Mouse (Mus musculus): ENCODE measurements around the gene Hras. TPM values are rescaled to one million over a fixed set of nuclear protein-coding genes. Genes with fewer than 3 reads are reported as not detected.

Gene Hras
- polyA plus RNA-seq, 1 experiment from 2014 or later: 182 TPM

GRCm38 (mm10) chr7:141141326-141141725 lies 52.5 kb downstream of the Hras start:
- no peak for ATAC-seq (ENCODE audit: low FRiP score, low read depth)
- H3K4me2 ChIP-seq: no peak overlapping the region
- H3K4me3 ChIP-seq: no peak overlapping the region
- H3K36me3 ChIP-seq: peaks cover 27% of the 10 kb centered on the region
- WGBS: 92% methylated on average over 4 of the region's 4 CpGs
- H3K4me1 ChIP-seq (replicated peaks): no peaks in the 10 kb centered on the region
- no peaks in the 10 kb centered on the region for H3K27me3 ChIP-seq
- H3K9ac ChIP-seq: no peak overlapping the region
- H3K9me3 ChIP-seq: no peaks in the 10 kb centered on the region
- H3K27ac ChIP-seq (replicated peaks): no peak overlapping the region

MicroRNAs encoded within 50 kb of the gene (microRNA counts, 519-probe panel; counts per million panel counts)
- microRNA mmu-miR-210: 3,082 counts per million, percentile 60 among the panel's probes with 10 or more counts

Small RNAs within 50 kb of the gene (microRNA-seq; reads per million reads assigned to microRNA genes)
- 265 reads per million, percentile 64 among the genes with 10 or more reads in this experiment for gene Mir210

Other genes starting within 250 kb of the Hras start
- 0.75 and 0.82 TPM in 2 replicates for gene Ifitm5, start 243.7 kb downstream of the Hras start, polyA plus RNA-seq (2015; fragmentation: Nextera tagmentation; extraction: Ambion mirVana)
- gene Gm45717, start 238.1 kb downstream of the Hras start, polyA plus RNA-seq (2015; fragmentation: Nextera tagmentation; extraction: Ambion mirVana): not detected in 2 replicates
- gene Ifitm2, start 238.0 kb downstream of the Hras start, polyA plus RNA-seq (2015; fragmentation: Nextera tagmentation; extraction: Ambion mirVana): 190 and 193 TPM in 2 replicates
- 16.6 and 19.9 TPM in 2 replicates for gene Ifitm1, start 226.8 kb downstream of the Hras start, polyA plus RNA-seq (2015; fragmentation: Nextera tagmentation; extraction: Ambion mirVana)
- gene Ifitm3, start 183.2 kb downstream of the Hras start, polyA plus RNA-seq (2015; fragmentation: Nextera tagmentation; extraction: Ambion mirVana): 36.8 and 54.6 TPM in 2 replicates
- gene Ifitm6, start 176.1 kb downstream of the Hras start, polyA plus RNA-seq (2015; fragmentation: Nextera tagmentation; extraction: Ambion mirVana): 0.79 and 1.7 TPM in 2 replicates
- not detected in 2 replicates for gene Gm17387, start 164.9 kb downstream of the Hras start, polyA plus RNA-seq (2015; fragmentation: Nextera tagmentation; extraction: Ambion mirVana)
- gene B4galnt4, start 132.9 kb downstream of the Hras start, polyA plus RNA-seq (2015; fragmentation: Nextera tagmentation; extraction: Ambion mirVana): 45.6 and 57.3 TPM in 2 replicates
- 0.25 and 0.29 TPM in 2 replicates for gene Pkp3, start 115.8 kb downstream of the Hras start, polyA plus RNA-seq (2015; fragmentation: Nextera tagmentation; extraction: Ambion mirVana)
- 3.2 and 3.3 TPM in 2 replicates for gene Sigirr, start 93.4 kb downstream of the Hras start, polyA plus RNA-seq (2015; fragmentation: Nextera tagmentation; extraction: Ambion mirVana)
- 0.41 and 0.47 TPM in 2 replicates for gene Ano9, start 76.2 kb downstream of the Hras start, polyA plus RNA-seq (2015; fragmentation: Nextera tagmentation; extraction: Ambion mirVana)
- gene Ptdss2, start 71.6 kb downstream of the Hras start, polyA plus RNA-seq (2015; fragmentation: Nextera tagmentation; extraction: Ambion mirVana): 80.2 and 97.6 TPM in 2 replicates
- gene Rnh1, start 21.1 kb downstream of the Hras start, polyA plus RNA-seq (2015; fragmentation: Nextera tagmentation; extraction: Ambion mirVana): 49.5 and 53.2 TPM in 2 replicates
- gene Lrrc56, start 152 bp upstream of the Hras start, polyA plus RNA-seq (2015; fragmentation: Nextera tagmentation; extraction: Ambion mirVana): 8.8 and 11.2 TPM in 2 replicates
- gene Lmntd2, start 20.1 kb upstream of the Hras start, polyA plus RNA-seq (2015; fragmentation: Nextera tagmentation; extraction: Ambion mirVana): 0.68 and 0.70 TPM in 2 replicates
- gene Rassf7, start 21.9 kb upstream of the Hras start, polyA plus RNA-seq (2015; fragmentation: Nextera tagmentation; extraction: Ambion mirVana): 24.5 and 25.7 TPM in 2 replicates
- gene Phrf1, start 34.8 kb upstream of the Hras start, polyA plus RNA-seq (2015; fragmentation: Nextera tagmentation; extraction: Ambion mirVana): 66.1 and 71.7 TPM in 2 replicates
- gene Irf7, start 72.5 kb upstream of the Hras start, polyA plus RNA-seq (2015; fragmentation: Nextera tagmentation; extraction: Ambion mirVana): 1.5 and 6.1 TPM in 2 replicates
- gene Cdhr5, start 82.8 kb upstream of the Hras start, polyA plus RNA-seq (2015; fragmentation: Nextera tagmentation; extraction: Ambion mirVana): not detected in 2 replicates
- 2.8 and 4.1 TPM in 2 replicates for gene Sct, start 85.1 kb upstream of the Hras start, polyA plus RNA-seq (2015; fragmentation: Nextera tagmentation; extraction: Ambion mirVana)
- 0.64 and 0.90 TPM in 2 replicates for gene Drd4, start 98.0 kb upstream of the Hras start, polyA plus RNA-seq (2015; fragmentation: Nextera tagmentation; extraction: Ambion mirVana)
- 169 and 205 TPM in 2 replicates for gene Deaf1, start 133.7 kb upstream of the Hras start, polyA plus RNA-seq (2015; fragmentation: Nextera tagmentation; extraction: Ambion mirVana)
- gene Tmem80, start 133.7 kb upstream of the Hras start, polyA plus RNA-seq (2015; fragmentation: Nextera tagmentation; extraction: Ambion mirVana): 54.7 and 58.8 TPM in 2 replicates
- 1.00 and 1.2 TPM in 2 replicates for gene Eps8l2, start 144.9 kb upstream of the Hras start, polyA plus RNA-seq (2015; fragmentation: Nextera tagmentation; extraction: Ambion mirVana)
- 286 and 298 TPM in 2 replicates for gene Taldo1, start 198.2 kb upstream of the Hras start, polyA plus RNA-seq (2015; fragmentation: Nextera tagmentation; extraction: Ambion mirVana)
- 52.5 and 53.3 TPM in 2 replicates for gene Gatd1, start 220.1 kb upstream of the Hras start, polyA plus RNA-seq (2015; fragmentation: Nextera tagmentation; extraction: Ambion mirVana)
- gene Cend1, start 235.5 kb upstream of the Hras start, polyA plus RNA-seq (2015; fragmentation: Nextera tagmentation; extraction: Ambion mirVana): 153 and 184 TPM in 2 replicates
- 94.0 and 107 TPM in 2 replicates for gene Slc25a22, start 243.9 kb upstream of the Hras start, polyA plus RNA-seq (2015; fragmentation: Nextera tagmentation; extraction: Ambion mirVana)